ENCODE assay signal across 24 mouse cellular contexts in genomic region chr2:44436652-44437051, GRCm38 (mm10).
"Had no signal": no experiment of that assay in that cellular context is flagged by ENCODE, and none has a peak within 500 bp of the region (broad histone marks: within the 10 kb centered on the region; RNA-seq: fewer than 3 reads in every experiment).

No protein-coding gene starts in this region.

- H3K4me1 ChIP-seq: kidney, embryonic 15.5 days; liver, embryonic 12.5 days; liver, embryonic 15.5 days; megakaryocyte, embryonic 14.5 days; neural tube, embryonic 12.5 days; neural tube, embryonic 15.5 days; stomach, embryonic 15.5 days had no signal

- H3K27me3 ChIP-seq: kidney, embryonic 15.5 days; limb, embryonic 12.5 days; liver, embryonic 12.5 days; liver, embryonic 15.5 days; lung, embryonic 15.5 days; megakaryocyte, embryonic 14.5 days; midbrain, embryonic 13.5 days; neural tube, embryonic 12.5 days; neural tube, embryonic 15.5 days; stomach, embryonic 15.5 days had no signal

- H3K4me3 ChIP-seq: kidney, embryonic 15.5 days; left cerebral cortex, adult 2 months; limb, embryonic 12.5 days; liver, embryonic 12.5 days; liver, embryonic 15.5 days; lung, embryonic 15.5 days; megakaryocyte, embryonic 14.5 days; midbrain, embryonic 10.5 days; midbrain, embryonic 13.5 days; neural tube, embryonic 12.5 days; neural tube, embryonic 15.5 days; stomach, embryonic 15.5 days had no signal

- H3K9ac ChIP-seq: kidney, embryonic 15.5 days; limb, embryonic 12.5 days; liver, embryonic 12.5 days; liver, embryonic 15.5 days; lung, embryonic 15.5 days; midbrain, embryonic 13.5 days; neural tube, embryonic 12.5 days; neural tube, embryonic 15.5 days; stomach, embryonic 15.5 days had no signal

- ATAC-seq: liver, embryonic 12.5 days; midbrain, embryonic 13.5 days; midbrain, embryonic 16.5 days had no signal

- H3K27ac ChIP-seq: kidney, embryonic 15.5 days; left cerebral cortex, adult 2 months; liver, embryonic 12.5 days; liver, embryonic 15.5 days; lung, embryonic 15.5 days; midbrain, embryonic 13.5 days; neural tube, embryonic 12.5 days; neural tube, embryonic 15.5 days; stomach, embryonic 15.5 days had no signal

- H3K36me3 ChIP-seq: kidney, embryonic 15.5 days; limb, embryonic 12.5 days; liver, embryonic 12.5 days; liver, embryonic 15.5 days; lung, embryonic 15.5 days; midbrain, embryonic 10.5 days; midbrain, embryonic 13.5 days; neural tube, embryonic 12.5 days; neural tube, embryonic 15.5 days; stomach, embryonic 15.5 days had no signal

- H3K4me2 ChIP-seq: kidney, embryonic 15.5 days; limb, embryonic 12.5 days; liver, embryonic 12.5 days; liver, embryonic 15.5 days; lung, embryonic 15.5 days; midbrain, embryonic 13.5 days; neural tube, embryonic 12.5 days; neural tube, embryonic 15.5 days; stomach, embryonic 15.5 days had no signal

- H3K9me3 ChIP-seq: liver, embryonic 12.5 days; liver, embryonic 15.5 days; midbrain, embryonic 13.5 days; neural tube, embryonic 15.5 days; stomach, embryonic 15.5 days had no signal

- DNase-seq: kidney, adult 11 months; kidney, adult 8-10 months; kidney, postnatal 36 days; liver; lung, adult 18-20 months; lung, postnatal 10 days; lung, postnatal 36 days; right cerebral cortex, adult 18-20 months; right cerebral cortex, postnatal 14 days; right cerebral cortex, postnatal 4 days; thymus, postnatal 36 days had no signal
